Mouse (Mus musculus) gonadal fat pad, adult 2 months (tissue): ENCODE measurements around the gene Gm20708. TPM values are rescaled to one million over a fixed set of nuclear protein-coding genes. Genes with fewer than 3 reads are reported as not detected.
"Not testable (repeated sequence)": the region's sequence is repeated elsewhere in the genome, so short reads cannot be mapped to it uniquely, and the experiment has no call there.

ENCODE experiments used
- DNase-seq: peaks from one replicate; pipeline ENCODE4 v3.0.0-alpha.2; 2012; ENCODE audit warnings: low read depth
- polyA plus RNA-seq: library from polyadenylated mRNA; depleted of rRNA; stranded (reverse); fragments of >200 nt; gene quantifications from 2 replicates; pipeline ENCODE4 v1.2.3, GENCODE M21; 2012

The Gm20708 gene
- polyA plus RNA-seq, 1 experiment: 0.15 TPM

- no peak for DNase-seq
Observed at GRCm38 (mm10) chr11:117832086-117832969, 22.9 kb downstream of the Gm20708 start.

- DNase-seq: not testable (repeated sequence)
Observed at GRCm38 (mm10) chr11:117833509-117833908, 24.0 kb downstream of the Gm20708 start.

GRCm38 (mm10) chr11:117834086-117834485, 24.6 kb downstream of the Gm20708 start:
- DNase-seq: no peak

- DNase-seq: no peak
Observed at GRCm38 (mm10) chr11:117836306-117836705, 26.8 kb downstream of the Gm20708 start.

- no peak for DNase-seq
Observed at GRCm38 (mm10) chr11:117838572-117838971, 29.1 kb downstream of the Gm20708 start.

- no peak for DNase-seq
Observed at GRCm38 (mm10) chr11:117839021-117839420, 29.6 kb downstream of the Gm20708 start.

GRCm38 (mm10) chr11:117840910-117841309, 31.4 kb downstream of the Gm20708 start:
- no peak for DNase-seq

GRCm38 (mm10) chr11:117843434-117843833, 34.0 kb downstream of the Gm20708 start:
- no peak for DNase-seq

- peak; percentile 95 for DNase-seq
Observed at GRCm38 (mm10) chr11:117844997-117845396, 35.5 kb downstream of the Gm20708 start.

GRCm38 (mm10) chr11:117845651-117846050, 36.2 kb downstream of the Gm20708 start:
- no peak for DNase-seq

- no peak for DNase-seq
Observed at GRCm38 (mm10) chr11:117846640-117847039, 37.2 kb downstream of the Gm20708 start.

- DNase-seq: no peak
Observed at GRCm38 (mm10) chr11:117847593-117848215, 38.2 kb downstream of the Gm20708 start.

GRCm38 (mm10) chr11:117848271-117848984, 39.0 kb downstream of the Gm20708 start:
- DNase-seq: no peak

GRCm38 (mm10) chr11:117848985-117849671, 39.7 kb downstream of the Gm20708 start, which contains the start of gene Birc5:
Gene Birc5 (plus strand): TSS chr11:117849251.
- no peak for DNase-seq

GRCm38 (mm10) chr11:117852875-117853274, 43.4 kb downstream of the Gm20708 start:
- DNase-seq: no peak

- DNase-seq: no peak
Observed at GRCm38 (mm10) chr11:117854241-117854640, 44.8 kb downstream of the Gm20708 start.

- DNase-seq: no peak
Observed at GRCm38 (mm10) chr11:117855360-117855759, 45.9 kb downstream of the Gm20708 start.

GRCm38 (mm10) chr11:117855975-117856374, 46.5 kb downstream of the Gm20708 start:
- no peak for DNase-seq

GRCm38 (mm10) chr11:117857462-117857861, 48.0 kb downstream of the Gm20708 start:
- DNase-seq: no peak

GRCm38 (mm10) chr11:117858392-117858791, 48.9 kb downstream of the Gm20708 start:
- no peak for DNase-seq

- DNase-seq: no peak
Observed at GRCm38 (mm10) chr11:117860601-117861000, 51.1 kb downstream of the Gm20708 start, which contains the start of gene Tmem235. Gene Tmem235 (plus strand): TSS chr11:117860752.
